Comparison of ENCODE assay signal across 33 mouse cellular contexts in the genomic region with DNA sequence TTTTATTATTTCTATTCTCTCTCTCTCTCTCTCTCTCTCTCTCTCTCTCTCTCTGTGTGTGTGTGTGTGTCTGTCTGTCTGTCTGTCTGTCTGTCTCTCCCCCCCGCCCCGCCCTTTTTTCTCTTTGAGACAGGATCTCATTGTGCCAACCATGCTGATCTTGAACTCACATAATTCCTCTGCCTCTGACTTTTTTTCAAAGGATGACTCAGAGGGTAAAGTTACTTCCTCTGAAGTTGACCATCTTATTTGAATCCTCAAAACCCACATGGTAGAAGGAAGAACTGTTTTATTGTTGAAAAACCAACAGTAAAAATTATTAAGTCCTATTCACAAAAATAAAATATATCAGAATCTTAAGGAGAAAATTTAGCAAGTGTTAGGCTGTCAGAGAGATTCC. TPM values are rescaled to one million over a fixed set of nuclear protein-coding genes. Genes with fewer than 3 reads are reported as not detected.
"Had no signal": no experiment of that assay in that cellular context is flagged by ENCODE, and none has a peak within 500 bp of the region (broad histone marks: within the 10 kb centered on the region; RNA-seq: fewer than 3 reads in every experiment).

No protein-coding gene starts in this region.

- ATAC-seq: liver, embryonic 12.5 days; liver, postnatal 0 days; lung, postnatal 0 days; midbrain, embryonic 13.5 days; midbrain, embryonic 15.5 days; midbrain, embryonic 16.5 days had no signal

- H3K27me3 ChIP-seq: limb, embryonic 12.5 days; limb, embryonic 13.5 days; limb, embryonic 15.5 days; liver, embryonic 12.5 days; liver, embryonic 13.5 days; liver, embryonic 15.5 days; lung, embryonic 15.5 days; megakaryocyte, embryonic 14.5 days; midbrain, embryonic 12.5 days; midbrain, embryonic 13.5 days; midbrain, embryonic 15.5 days; neural tube, embryonic 12.5 days had no signal

- H3K27ac ChIP-seq: limb, embryonic 10.5 days; limb, embryonic 12.5 days; limb, embryonic 13.5 days; limb, embryonic 15.5 days; liver, embryonic 12.5 days; liver, embryonic 13.5 days; liver, embryonic 14.5 days; liver, embryonic 15.5 days; lung, embryonic 15.5 days; macrophage; midbrain, embryonic 10.5 days; midbrain, embryonic 12.5 days; midbrain, embryonic 13.5 days; midbrain, embryonic 15.5 days; neural tube, embryonic 12.5 days had no signal

- H3K36me3 ChIP-seq: midbrain, embryonic 15.5 days had no signal

- DNase-seq: left cerebral cortex, postnatal 4 days; liver; liver, embryonic 13.5 days; liver, postnatal 0 days; lung, adult 18-20 months; lung, adult 2 months; lung, embryonic 14.5 days; lung, postnatal 10 days; lung, postnatal 14 days; lung, postnatal 36 days; lung, postnatal 4 days; midbrain, embryonic 14.5 days had no signal

- H3K9me3 ChIP-seq: limb, embryonic 10.5 days; limb, embryonic 12.5 days; limb, embryonic 13.5 days; limb, embryonic 15.5 days; liver, embryonic 12.5 days; liver, embryonic 13.5 days; liver, embryonic 15.5 days; lung, embryonic 15.5 days; megakaryocyte, embryonic 14.5 days; midbrain, embryonic 10.5 days; midbrain, embryonic 12.5 days; midbrain, embryonic 13.5 days; midbrain, embryonic 15.5 days; neural tube, embryonic 12.5 days had no signal

- H3K4me3 ChIP-seq: limb, embryonic 10.5 days; limb, embryonic 12.5 days; limb, embryonic 13.5 days; limb, embryonic 15.5 days; liver, embryonic 12.5 days; liver, embryonic 13.5 days; liver, embryonic 15.5 days; lung, embryonic 15.5 days; megakaryocyte, embryonic 14.5 days; midbrain, embryonic 10.5 days; midbrain, embryonic 12.5 days; midbrain, embryonic 13.5 days; midbrain, embryonic 15.5 days; myocyte; neural tube, embryonic 12.5 days had no signal

- H3K4me1 ChIP-seq: limb, embryonic 10.5 days; limb, embryonic 12.5 days; limb, embryonic 13.5 days; limb, embryonic 15.5 days; liver, embryonic 12.5 days; liver, embryonic 13.5 days; liver, embryonic 15.5 days; lung, embryonic 15.5 days; midbrain, embryonic 10.5 days; midbrain, embryonic 12.5 days; midbrain, embryonic 13.5 days; midbrain, embryonic 15.5 days; neural tube, embryonic 12.5 days had no signal

- H3K9ac ChIP-seq: limb, embryonic 12.5 days; limb, embryonic 13.5 days; limb, embryonic 15.5 days; liver, embryonic 12.5 days; liver, embryonic 13.5 days; liver, embryonic 14.5 days; liver, embryonic 15.5 days; liver, postnatal 0 days; lung, embryonic 14.5 days; lung, embryonic 15.5 days; midbrain, embryonic 12.5 days; midbrain, embryonic 13.5 days; midbrain, embryonic 15.5 days; neural tube, embryonic 12.5 days had no signal

- H3K4me2 ChIP-seq: limb, embryonic 12.5 days; limb, embryonic 13.5 days; limb, embryonic 15.5 days; liver, embryonic 11.5 days; liver, embryonic 12.5 days; liver, embryonic 13.5 days; liver, embryonic 15.5 days; lung, embryonic 14.5 days; lung, embryonic 15.5 days; midbrain, embryonic 11.5 days; midbrain, embryonic 12.5 days; midbrain, embryonic 13.5 days; midbrain, embryonic 15.5 days; neural tube, embryonic 12.5 days had no signal

RNA-seq across cellular contexts. Expression of gene Tgm4, which starts 29.8 kb away (rescaled TPM):
- total RNA-seq: liver, adult 2 months had no signal
- polyA plus RNA-seq: liver, adult 2 months; liver, embryonic 13.5 days; macrophage had no signal
